Mouse (Mus musculus) urinary bladder, postnatal 14 days (tissue): ENCODE measurements around the gene Csnk2a2.

ENCODE experiments used
- DNase-seq: peaks from one replicate; pipeline ENCODE4 v3.0.0; 2021; ENCODE audit warnings: low spot score

Gene Csnk2a2

DNA sequence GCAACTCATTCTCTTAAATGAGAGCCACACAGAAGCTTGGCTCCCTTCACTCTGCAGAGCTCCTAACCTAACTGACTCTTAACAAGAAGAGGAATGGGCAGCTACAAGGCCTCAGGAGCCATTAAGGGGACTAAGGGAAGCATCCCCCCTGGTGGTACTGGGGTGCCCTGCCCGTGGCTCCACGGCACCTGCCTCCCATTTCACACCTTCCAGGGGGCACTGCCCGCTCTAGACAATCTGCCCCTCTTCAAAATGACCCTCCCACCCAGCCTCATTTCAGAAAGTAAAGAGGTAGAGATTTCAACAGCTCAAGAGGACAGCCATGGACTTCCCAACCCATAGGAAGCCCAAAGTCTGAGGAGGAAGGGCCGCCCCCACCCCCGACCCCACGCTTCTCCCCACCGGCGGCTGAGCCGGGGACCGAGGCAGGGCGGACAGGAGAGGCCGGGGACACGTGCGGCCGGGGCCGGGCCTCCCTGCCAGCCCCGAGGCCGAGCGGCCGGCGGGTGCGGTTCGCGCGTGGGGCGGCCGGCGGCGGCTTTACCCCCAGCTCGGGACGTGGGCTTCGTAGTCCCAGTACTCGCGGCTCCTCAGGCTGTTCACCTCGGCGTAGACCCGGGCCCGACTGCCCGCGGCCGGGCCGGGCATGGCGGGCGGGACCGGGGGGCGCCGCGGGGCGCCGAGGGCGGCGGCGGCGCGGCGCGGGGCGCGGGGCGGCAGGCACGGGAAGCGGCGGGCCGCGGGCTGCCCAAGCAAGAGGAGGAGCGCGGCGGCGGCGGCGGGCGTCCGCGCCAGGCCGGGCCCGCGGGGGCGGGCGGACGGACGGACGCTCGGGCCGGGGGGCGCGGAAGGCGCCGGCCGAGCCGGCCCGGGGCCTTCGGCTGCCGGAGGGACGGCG is 1.8 kb downstream of the Csnk2a2 start:
- DNase-seq, result no peak

- DNase-seq, result no peak
Observed at GRCm38 (mm10) chr8:95470008-95470407, 19.8 kb downstream of the Csnk2a2 start.

DNA sequence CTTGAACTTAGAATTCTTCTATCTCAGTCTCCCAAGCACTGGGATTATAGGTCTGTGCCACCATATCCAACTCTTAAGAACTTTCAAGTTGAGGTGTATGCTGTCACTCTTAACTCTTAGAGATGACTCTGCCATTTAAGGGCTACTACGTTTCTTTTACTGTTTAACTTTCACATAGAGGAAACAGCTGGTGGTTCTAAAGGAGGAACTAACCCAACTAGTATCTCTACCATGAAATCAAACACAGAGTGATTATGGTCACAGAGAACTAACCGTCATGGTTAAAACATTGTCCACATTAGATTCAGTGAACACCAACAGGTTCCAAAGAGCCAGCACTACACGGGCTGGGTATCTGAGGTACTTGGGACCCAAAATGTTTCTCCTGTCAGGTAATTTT is 20.8 kb downstream of the Csnk2a2 start:
- no peak for DNase-seq

DNA sequence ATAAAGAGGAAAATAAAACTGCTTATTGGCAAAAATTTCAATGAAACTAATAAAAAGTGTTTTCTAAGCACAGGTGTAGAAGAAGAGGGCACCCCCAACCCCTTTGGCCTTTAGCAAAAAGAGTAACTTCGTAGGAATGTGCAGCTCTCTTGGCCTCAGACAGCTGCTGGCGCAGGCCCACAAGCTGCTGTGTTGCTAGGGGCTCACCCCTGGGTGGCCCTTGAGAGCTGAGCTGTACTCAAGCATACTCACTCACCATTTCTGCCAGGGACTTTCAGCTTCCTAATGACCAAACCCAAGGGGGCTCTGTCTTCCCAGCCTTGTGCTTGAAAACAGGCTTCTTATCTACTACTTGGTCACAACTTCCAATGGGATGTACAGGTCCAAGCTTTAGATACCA is 23.3 kb downstream of the Csnk2a2 start:
- DNase-seq, result no peak

GRCm38 (mm10) chr8:95452518-95452917 is 37.3 kb downstream of the Csnk2a2 start:
- DNase-seq, result no peak

DNA sequence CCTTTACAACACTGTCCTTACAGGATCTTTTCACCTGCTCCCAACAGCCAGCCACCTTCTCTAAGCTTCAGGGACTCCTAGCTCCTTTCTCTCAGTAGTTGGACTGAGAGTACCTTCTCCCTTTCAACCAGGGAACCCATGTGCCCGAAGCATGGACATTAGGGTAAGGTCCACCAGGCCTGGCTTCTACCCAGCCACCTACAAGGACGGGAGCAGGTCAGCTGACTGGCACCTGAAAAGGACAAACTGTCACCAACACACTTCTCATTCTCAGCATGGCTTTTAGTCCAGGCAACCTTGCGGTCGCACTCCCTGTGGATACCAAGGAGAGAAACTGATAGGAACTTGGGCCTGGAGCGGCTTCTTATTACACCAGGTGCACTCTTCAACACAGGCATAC is 39.6 kb downstream of the Csnk2a2 start:
- no peak for DNase-seq

- no peak for DNase-seq
Observed at GRCm38 (mm10) chr8:95447661-95448060, 42.2 kb downstream of the Csnk2a2 start.

DNA sequence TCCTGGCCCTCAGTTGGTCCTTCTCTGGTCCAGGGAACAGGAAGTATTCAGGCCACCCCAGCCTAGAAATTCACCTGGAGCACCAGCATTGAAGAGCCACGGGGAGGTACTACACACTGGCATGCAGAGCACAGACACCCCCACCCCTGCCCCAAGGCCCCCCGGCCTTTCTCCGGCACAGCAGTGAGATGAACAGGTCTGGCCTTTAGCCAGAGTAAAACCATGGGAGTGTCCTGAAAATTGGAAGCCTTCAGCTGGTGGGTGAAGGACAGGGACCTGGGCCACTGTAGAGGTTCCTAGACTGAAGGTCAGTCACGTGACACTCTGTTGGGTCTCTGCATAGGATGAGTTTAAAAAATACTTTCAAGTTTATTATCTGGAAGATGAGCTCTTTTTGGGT is 44.8 kb downstream of the Csnk2a2 start:
- DNase-seq, result no peak

DNA sequence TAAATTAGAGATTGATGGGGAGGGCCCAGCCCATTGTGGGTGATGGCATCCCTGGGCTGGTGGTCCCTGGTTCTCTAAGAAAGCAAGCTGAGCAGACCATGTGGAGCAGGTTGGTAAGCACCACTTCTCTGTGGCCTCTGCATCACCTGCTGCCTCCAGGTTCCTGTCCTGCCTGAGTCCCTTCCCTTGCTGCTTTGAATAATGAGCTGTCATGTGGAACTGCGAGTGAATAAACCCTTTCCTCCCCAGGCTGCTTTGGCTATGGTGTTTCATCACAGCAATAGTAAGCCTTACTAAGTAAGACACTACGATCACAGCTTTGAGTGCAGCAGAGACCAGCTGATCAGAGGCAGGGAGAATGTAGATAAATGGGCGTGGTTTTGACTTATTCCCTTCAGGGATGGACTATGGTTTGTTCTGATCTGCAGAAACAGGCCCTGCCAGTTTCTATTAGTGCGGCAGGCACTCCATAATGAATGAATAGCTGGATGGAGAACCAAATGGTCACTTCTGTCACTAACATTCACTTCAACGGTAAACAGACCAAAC is 48.3 kb downstream of the Csnk2a2 start:
- DNase-seq, result no peak

DNA sequence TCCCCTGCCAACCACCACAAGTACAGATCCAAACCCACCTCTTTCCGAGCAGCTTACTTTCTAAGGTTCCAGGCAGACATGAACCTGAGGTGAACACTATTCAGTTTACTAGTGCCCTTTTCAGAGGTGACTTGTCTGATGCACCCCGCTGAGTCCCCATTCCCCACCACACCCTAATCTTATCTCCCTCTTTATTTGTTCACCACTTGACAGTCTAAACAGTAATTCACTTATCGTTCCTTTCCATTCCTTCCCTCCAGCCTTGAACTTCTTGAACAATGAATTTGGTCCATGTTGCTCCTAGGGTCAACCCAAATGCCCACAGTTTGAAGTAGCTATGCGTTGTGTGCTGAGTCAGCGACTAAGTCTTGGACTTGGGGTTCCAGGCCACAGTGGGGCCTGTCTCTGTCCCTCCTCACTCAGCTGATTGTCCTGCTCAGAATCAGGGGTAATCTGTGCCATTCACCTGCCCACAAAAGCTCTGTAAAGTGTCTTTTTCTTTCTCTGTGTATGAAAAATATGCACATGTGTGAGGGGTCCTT is 49.6 kb downstream of the Csnk2a2 start:
- no peak for DNase-seq

DNA sequence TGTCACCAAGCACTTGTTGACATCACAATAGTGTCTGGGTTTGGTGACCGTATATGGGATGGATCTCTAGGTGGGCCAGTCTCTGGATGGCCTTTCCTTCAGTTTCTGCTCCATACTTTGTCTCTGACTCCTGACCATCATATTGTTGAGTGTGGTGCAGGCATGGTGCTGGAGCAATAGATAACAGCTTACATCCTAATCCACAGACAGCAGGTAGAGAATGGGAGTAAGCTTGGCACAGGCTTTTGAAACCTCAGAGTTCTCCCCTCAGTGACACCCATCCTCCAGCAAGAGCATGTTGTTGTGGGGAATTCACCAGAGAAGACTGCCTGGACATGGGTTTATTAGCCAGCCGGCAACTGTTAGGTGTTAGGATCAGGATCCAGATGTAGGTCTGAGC is 50.4 kb downstream of the Csnk2a2 start:
- no peak for DNase-seq

DNA sequence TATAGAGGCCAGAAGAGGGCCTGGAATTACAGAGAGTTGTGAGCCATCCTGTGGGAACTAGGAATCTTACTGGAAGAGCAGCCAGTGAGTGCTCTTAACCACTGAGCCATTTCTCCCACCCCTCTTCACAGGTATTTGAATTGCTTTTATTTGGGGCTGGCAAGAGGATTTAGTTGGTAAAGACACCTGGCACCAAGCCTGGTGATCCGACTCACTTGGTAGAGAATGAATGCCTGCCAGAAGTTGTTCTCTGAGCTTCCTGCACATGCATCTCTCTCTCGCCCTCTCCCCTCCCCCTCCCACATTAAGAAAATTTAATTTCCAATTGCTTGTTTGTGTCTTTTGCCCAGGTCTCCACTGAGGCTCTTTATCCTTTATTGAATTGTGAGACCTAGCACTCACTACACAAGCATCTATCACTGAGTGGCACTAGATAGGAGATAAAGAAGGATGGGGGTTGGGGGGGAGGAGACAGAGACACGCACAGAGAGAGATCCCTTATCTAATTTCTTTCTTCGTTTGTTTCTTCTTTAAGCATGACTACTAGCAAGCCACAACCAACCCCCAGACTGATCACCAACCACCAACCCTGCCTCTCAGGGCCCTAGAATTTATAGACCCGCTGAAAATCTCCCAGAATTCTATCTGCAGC is 52.4 kb downstream of the Csnk2a2 start:
- no peak for DNase-seq

GRCm38 (mm10) chr8:95435930-95436329 is 53.9 kb downstream of the Csnk2a2 start:
- DNase-seq, result no peak

GRCm38 (mm10) chr8:95435471-95435870 is 54.4 kb downstream of the Csnk2a2 start:
- no peak for DNase-seq

GRCm38 (mm10) chr8:95434686-95435439 is 55.0 kb downstream of the Csnk2a2 start, which contains the start of gene Cfap20:
Cfap20 (minus strand) TSS chr8:95434869.
- DNase-seq, result peak; percentile 99

GRCm38 (mm10) chr8:95434233-95434632 is 55.6 kb downstream of the Csnk2a2 start:
- no peak for DNase-seq

GRCm38 (mm10) chr8:95433124-95433523 is 56.7 kb downstream of the Csnk2a2 start:
- DNase-seq, result no peak

- no peak for DNase-seq
Observed at GRCm38 (mm10) chr8:95432471-95432870, 57.4 kb downstream of the Csnk2a2 start.

DNA sequence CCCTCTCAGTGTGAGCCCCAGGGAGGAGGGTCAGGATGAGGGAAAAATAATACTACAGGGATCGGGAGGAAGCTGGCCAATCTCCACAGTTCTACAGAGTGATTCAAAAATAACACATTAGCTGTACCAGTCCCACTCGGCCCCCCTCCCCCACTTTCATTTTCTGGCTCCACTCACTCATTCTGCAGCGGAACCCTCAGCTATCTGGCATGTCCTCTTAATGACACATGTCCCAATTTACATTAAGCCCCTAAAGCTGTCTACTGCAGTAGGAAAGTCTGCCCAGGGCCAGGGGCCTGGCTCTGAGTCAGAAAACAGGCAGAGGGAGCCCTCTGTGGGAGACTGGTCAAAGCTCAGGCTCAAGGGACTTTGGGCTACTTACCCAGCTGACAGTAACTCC is 59.9 kb downstream of the Csnk2a2 start:
- DNase-seq, result peak; percentile 7

GRCm38 (mm10) chr8:95427594-95428535 is 62.0 kb downstream of the Csnk2a2 start:
- peak; percentile 79 for DNase-seq

GRCm38 (mm10) chr8:95426781-95427281 is 63.0 kb downstream of the Csnk2a2 start:
- no peak for DNase-seq
